Mouse (Mus musculus) kidney, embryonic 16.5 days (tissue): Measurements from ENCODE around the gene Prrc2c. TPM values are rescaled to one million over a fixed set of nuclear protein-coding genes. Genes with fewer than 3 reads are reported as not detected.
"Not testable (repeated sequence)": the region's sequence is repeated elsewhere in the genome, so short reads cannot be mapped to it uniquely, and the experiment has no call there.

Source experiments
- ATAC-seq: fragments of 200-750 bp; cut with Nextera tagmentation; 2 replicates; pipeline ENCODE4 v1.8.0; 2017; ENCODE audit warnings: moderate TSS enrichment; ENCODE audit not compliant: low FRiP score, low TSS enrichment
- H3K27ac ChIP-seq: fragments of 300-500 bp; sonication (generic); 2 replicates; pipeline ENCODE4 v1.5.1; 2014; ENCODE audit warnings: low read length
- H3K27me3 ChIP-seq: fragments of 300-500 bp; sonication (generic); 2 replicates; pipeline ENCODE4 v1.6.1; 2014; ENCODE audit warnings: low read length, control low read depth, mixed read lengths; ENCODE audit not compliant: insufficient read depth
- H3K36me3 ChIP-seq: fragments of 300-500 bp; sonication (generic); 2 replicates; pipeline ENCODE4 v1.6.1; 2014; ENCODE audit warnings: low read length, control low read depth, mixed read lengths; ENCODE audit not compliant: insufficient read depth
- H3K4me1 ChIP-seq: fragments of 300-500 bp; sonication (generic); 2 replicates; pipeline ENCODE4 v1.6.1; 2014; ENCODE audit warnings: low read length, control low read depth, mixed read lengths; ENCODE audit not compliant: insufficient read depth
- H3K4me2 ChIP-seq: fragments of 300-500 bp; sonication (generic); replicated peaks from 2 replicates; pipeline ENCODE4 v1.6.1; 2014; ENCODE audit warnings: low read depth, low read length
- H3K4me3 ChIP-seq: fragments of 300-500 bp; sonication (generic); 2 replicates; pipeline ENCODE4 v1.5.1; 2014; ENCODE audit warnings: mild to moderate bottlenecking, low read length
- H3K9ac ChIP-seq: fragments of 300-500 bp; sonication (generic); replicated peaks from 2 replicates; pipeline ENCODE4 v1.6.1; 2014; ENCODE audit warnings: low read length
- H3K9me3 ChIP-seq: fragments of 300-500 bp; sonication (generic); 2 replicates; pipeline ENCODE4 v1.6.1; 2016; ENCODE audit warnings: low read length, control low read depth
- WGBS: fragments of 180-500 bp; shearing (Covaris S2); extraction: QIAGEN DNeasy Blood & Tissue Kit; methylation state at CpG from one replicate; pipeline ENCODE4 v1.1.7; 2014; 5-methylcytosine and 5-hydroxymethylcytosine counted together
- polyA plus RNA-seq: library from polyadenylated mRNA; unstranded; fragments of >200 nt; fragmentation: Nextera tagmentation; extraction: Ambion mirVana; gene quantifications from 2 replicates; pipeline ENCODE4 v1.2.1, GENCODE M21; 2015

Gene Prrc2c
- polyA plus RNA-seq, 1 experiment from 2014 or later = 124 TPM

DNA sequence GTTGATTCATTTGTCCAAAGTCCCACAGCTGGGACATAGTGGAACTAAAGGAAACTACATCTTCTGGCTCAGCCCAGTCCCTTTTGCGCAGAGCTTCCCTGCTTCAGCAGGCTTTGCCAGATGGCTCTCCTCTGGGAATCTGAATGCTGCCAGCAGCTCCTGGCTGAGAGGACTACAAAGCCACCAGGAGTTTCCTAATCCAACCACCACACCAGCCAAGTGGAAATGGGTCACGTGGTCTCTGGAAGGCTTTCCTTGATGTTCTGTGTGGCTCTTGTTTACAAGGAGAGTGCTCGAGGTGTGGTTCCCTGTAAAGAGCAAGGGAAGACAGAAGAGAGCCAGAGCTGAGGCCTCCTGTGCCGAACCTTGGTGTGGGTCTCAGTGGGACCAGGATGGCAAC lies 96.6 kb downstream of the Prrc2c start:
- ATAC-seq = no peak
- Histone ChIP-seq H3K9me3 (no peaks in the 10 kb centered on the region), H3K36me3 (no peaks in the 10 kb centered on the region), H3K9ac (no peak overlapping the region), H3K27me3 (no peaks in the 10 kb centered on the region), H3K4me2 (no peak overlapping the region), H3K4me3 (no peak overlapping the region), H3K4me1 (no peaks in the 10 kb centered on the region), H3K27ac (no peak overlapping the region)
- WGBS = 40% methylated on average over 4 of the region's 4 CpGs

DNA sequence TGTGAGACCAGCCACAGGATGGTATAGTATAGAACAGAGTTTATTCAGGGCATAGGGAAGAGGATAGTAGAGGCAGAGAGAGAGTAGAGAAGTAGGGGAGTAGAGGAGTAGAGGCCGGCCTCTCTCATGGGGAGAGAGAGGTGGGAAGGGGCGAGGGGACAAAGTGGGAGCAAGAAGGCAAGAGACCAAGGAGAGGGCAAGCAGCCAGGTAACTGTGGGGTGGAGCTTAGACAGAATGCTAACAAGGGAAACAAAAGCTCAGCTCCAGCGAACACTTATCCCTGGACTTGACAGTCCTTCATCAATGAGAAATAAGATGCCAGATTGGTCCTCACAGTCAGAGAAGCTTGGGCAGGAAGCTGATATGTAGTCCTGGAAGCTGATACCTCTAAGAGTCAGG lies 97.8 kb downstream of the Prrc2c start:
- ATAC-seq = no peak
- H3K4me3 ChIP-seq = no peak overlapping the region
- no peaks in the 10 kb centered on the region for H3K4me1 ChIP-seq
- no peaks in the 10 kb centered on the region for H3K9me3 ChIP-seq
- H3K9ac ChIP-seq = no peak overlapping the region
- no peak overlapping the region for H3K4me2 ChIP-seq
- no peaks in the 10 kb centered on the region for H3K36me3 ChIP-seq
- no peak overlapping the region for H3K27ac ChIP-seq
- no peaks in the 10 kb centered on the region for H3K27me3 ChIP-seq
- WGBS = 61% methylated on average over 3 of the region's 3 CpGs

DNA sequence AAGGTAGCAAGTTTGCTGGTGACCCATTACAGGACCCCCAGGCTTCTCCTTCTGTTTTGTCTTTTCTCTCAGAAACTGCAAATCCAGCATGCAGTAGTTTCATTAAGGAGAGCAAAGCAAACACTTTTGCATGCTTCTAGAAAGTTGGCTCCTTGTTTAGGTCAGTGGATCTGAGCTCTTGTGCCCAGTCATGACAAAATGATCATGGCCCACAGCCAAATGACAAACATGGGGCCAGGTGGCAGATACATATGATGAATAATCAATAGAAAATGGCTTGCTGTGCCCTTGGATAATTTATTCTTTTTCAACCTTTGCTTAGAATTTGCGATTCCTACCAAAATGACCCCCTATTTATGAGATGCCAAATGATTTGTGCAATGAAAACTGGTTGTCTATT lies 100.5 kb downstream of the Prrc2c start:
- no peaks in the 10 kb centered on the region for H3K27me3 ChIP-seq
- no peak for ATAC-seq
- no peak overlapping the region for H3K4me2 ChIP-seq
- no peak overlapping the region for H3K9ac ChIP-seq
- H3K36me3 ChIP-seq = no peaks in the 10 kb centered on the region
- H3K4me1 ChIP-seq = 0 out of 2 replicates have a peak, but pooled peaks cover 3% of the 10 kb centered on the region
- H3K27ac ChIP-seq = no peak overlapping the region
- H3K4me3 ChIP-seq = no peak overlapping the region
- WGBS = 96% methylated on average over 1 of the region's 1 CpGs
- H3K9me3 ChIP-seq = no peaks in the 10 kb centered on the region

DNA sequence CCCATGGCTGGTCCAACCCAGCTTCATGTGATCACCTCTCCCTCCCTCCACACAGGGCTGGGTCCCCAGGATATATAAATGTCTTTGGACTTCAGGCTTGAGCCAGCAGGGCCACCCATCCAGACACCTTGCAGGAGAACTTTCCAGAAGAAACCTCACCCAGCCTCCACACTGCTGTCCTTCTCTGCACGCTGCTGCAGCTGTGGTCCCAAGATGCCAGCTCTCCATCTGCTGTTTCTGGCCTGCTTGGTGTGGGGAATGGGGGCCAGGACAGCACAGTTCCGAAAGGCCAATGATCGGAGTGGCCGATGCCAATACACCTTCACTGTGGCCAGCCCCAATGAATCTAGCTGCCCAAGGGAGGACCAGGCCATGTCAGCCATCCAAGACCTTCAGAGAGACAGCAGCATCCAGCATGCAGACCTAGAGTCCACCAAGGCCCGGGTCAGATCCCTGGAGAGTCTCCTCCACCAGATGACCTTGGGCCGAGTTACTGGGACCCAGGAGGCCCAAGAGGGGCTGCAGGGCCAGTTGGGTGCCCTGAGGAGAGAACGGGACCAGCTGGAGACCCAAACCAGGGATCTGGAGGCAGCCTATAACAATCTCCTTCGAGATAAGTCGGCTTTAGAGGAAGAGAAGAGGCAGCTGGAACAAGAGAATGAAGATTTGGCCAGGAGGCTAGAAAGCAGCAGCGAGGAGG lies 101.2 kb downstream of the Prrc2c start, which contains the start of gene Myoc:
Gene Myoc (plus strand): TSS at position 105 of the 700 bp plus-strand sequence.
- no peak for ATAC-seq
- no peak within 1 kb of the TSS for H3K9ac ChIP-seq
- no peaks in the 10 kb centered on the region for H3K27me3 ChIP-seq
- no peaks in the 10 kb centered on the region for H3K36me3 ChIP-seq
- 0 out of 2 replicates have a peak, but pooled peaks cover 3% of the 10 kb centered on the region for H3K4me1 ChIP-seq
- H3K9me3 ChIP-seq = no peaks in the 10 kb centered on the region
- 78% methylated on average over 10 of the region's 10 CpGs for WGBS
- H3K4me3 ChIP-seq = no peak within 1 kb of the TSS
- H3K27ac ChIP-seq = no peak within 1 kb of the TSS
- H3K4me2 ChIP-seq = no peak within 1 kb of the TSS

DNA sequence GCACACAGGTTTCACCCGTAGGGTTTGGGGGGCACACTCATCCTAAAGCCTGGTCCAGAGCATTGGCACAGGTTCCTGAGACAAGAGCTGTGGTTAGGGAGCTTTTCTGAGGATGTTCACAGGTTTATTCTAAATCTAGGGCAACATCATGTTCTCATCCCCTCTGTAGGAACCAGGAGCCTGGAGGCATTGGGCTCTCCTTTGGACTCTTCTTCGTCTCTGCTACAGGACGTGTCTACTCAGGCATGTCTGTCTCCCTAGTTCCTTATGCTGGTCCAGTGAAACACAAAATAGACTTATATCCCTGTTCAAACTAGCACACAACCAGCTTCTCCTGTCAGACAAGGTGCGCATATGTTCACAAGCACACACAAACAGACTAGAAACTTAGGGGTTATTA lies 101.8 kb downstream of the Prrc2c start:
- Histone ChIP-seq H3K36me3 (no peaks in the 10 kb centered on the region), H3K4me2 (no peak overlapping the region)
- ATAC-seq = no peak

DNA sequence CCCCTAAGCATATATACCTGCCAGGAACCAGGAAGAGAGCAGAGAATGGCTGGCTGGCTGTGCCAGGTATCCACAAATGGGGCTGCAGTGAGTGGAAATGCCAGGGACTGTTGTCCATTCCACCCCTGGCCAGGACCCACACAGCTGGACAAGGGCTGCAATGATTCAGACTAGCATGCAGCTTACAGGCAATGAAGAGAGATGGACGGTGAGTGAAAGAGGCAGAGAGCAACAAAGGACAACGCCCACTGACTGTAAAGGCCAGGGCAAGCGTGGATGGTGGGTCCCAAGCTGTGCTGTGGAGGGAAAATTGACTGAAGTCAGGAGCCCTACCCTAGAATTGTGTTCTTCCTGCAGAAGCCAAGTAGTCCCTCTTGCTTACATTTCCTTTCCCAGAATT lies 103.8 kb downstream of the Prrc2c start:
- no peak overlapping the region for H3K9ac ChIP-seq
- 63% methylated on average over 3 of the region's 3 CpGs for WGBS
- H3K36me3 ChIP-seq = no peaks in the 10 kb centered on the region
- no peaks in the 10 kb centered on the region for H3K27me3 ChIP-seq
- no peak overlapping the region for H3K4me2 ChIP-seq
- no peak overlapping the region for H3K27ac ChIP-seq
- no peak overlapping the region for H3K4me3 ChIP-seq
- H3K9me3 ChIP-seq = no peaks in the 10 kb centered on the region
- H3K4me1 ChIP-seq = 0 out of 2 replicates have a peak, but pooled peaks cover 3% of the 10 kb centered on the region
- no peak for ATAC-seq

More for the DNA sequence above, 101.8 kb downstream of the Prrc2c start:
- Histone ChIP-seq H3K4me3 (no peak overlapping the region), H3K27me3 (no peaks in the 10 kb centered on the region), H3K4me1 (0 out of 2 replicates have a peak, but pooled peaks cover 3% of the 10 kb centered on the region), H3K9me3 (no peaks in the 10 kb centered on the region), H3K27ac (no peak overlapping the region), H3K9ac (no peak overlapping the region)
- WGBS = 85% methylated on average over 4 of the region's 4 CpGs

DNA sequence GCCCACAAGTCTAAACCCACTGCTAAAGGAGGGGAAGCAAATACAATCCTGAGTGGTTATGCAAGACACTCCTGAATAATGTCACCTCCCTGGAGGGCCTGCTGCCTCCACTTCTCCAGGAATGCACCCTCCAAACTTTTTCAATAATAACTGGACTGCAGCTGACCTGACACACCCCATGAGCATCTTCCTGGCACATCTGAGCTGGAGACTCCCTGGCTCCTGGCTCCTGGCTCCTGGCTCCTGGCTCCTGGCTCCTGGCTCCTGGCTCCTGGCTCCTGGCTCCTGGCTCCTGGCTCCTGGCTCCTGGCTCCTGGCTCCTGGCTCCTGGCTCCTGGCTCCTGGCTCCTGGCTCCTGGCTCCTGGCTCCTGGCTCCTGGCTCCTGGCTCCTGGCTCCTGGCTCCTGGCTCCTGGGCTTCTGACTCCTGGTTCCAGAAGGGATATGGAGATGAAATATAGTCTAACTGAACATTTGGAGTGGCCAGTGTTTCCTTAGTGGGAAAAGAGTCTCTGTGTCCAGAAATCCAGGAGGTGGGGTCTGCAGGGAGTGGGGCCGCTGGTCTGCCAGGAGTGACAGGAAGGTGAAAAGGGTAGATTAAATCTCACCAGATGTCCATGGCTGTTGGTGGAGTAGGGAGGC lies 104.9 kb downstream of the Prrc2c start:
- H3K4me2 ChIP-seq, ATAC-seq, H3K9ac ChIP-seq, H3K27ac ChIP-seq, H3K4me3 ChIP-seq, H3K9me3 ChIP-seq, H3K27me3 ChIP-seq, H3K36me3 ChIP-seq, H3K4me1 ChIP-seq: not testable (repeated sequence)
- 6% methylated on average over 1 of the region's 1 CpGs for WGBS

DNA sequence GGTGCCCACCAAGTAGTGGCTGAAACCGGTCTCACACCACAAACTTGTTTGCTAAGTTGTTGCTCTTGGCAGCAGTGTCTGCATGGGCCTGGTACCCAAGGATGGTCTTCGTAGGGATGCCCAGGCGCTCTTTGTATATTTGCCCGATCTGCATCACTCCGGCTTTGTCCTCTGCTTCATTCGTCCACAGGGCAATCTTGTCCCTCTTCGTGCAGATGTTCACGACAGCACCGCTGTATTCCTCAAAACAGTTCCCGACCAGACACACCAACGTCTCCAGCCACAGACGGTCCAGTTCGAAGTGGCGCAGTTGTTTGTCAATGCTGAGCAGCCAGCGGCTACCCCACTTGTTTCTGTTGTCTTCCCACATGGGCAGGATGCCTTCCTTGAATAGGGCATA lies 112.0 kb downstream of the Prrc2c start:
- H3K4me3 ChIP-seq, H3K27me3 ChIP-seq, ATAC-seq, H3K9ac ChIP-seq, H3K4me2 ChIP-seq, H3K4me1 ChIP-seq, H3K9me3 ChIP-seq, H3K36me3 ChIP-seq, H3K27ac ChIP-seq: not testable (repeated sequence)
- WGBS = 93% methylated on average over 15 of the region's 15 CpGs

DNA sequence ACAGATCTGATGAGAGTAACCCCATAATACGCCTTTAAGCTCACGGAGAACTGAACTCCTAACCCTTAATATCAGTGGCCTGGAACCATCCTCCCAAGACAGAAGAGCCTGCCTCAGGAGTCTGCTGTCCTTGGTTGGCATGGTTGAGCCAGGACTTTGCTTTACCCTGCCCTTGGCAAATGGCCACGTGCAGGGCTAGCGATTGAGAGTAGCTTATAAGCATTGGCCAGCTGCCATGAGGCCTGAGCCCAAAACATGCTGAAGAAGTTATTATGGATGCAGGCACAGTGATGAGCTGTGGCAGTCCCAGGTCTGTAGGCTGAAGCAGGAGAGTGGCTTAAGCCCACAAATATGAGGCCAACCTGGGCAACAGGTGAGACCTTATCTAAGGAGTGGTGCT lies 112.5 kb downstream of the Prrc2c start:
- H3K36me3 ChIP-seq, H3K27me3 ChIP-seq, H3K9me3 ChIP-seq, H3K4me2 ChIP-seq, H3K4me3 ChIP-seq, ATAC-seq, H3K9ac ChIP-seq, H3K27ac ChIP-seq, H3K4me1 ChIP-seq: not testable (repeated sequence)
- 83% methylated on average over 4 of the region's 4 CpGs for WGBS

DNA sequence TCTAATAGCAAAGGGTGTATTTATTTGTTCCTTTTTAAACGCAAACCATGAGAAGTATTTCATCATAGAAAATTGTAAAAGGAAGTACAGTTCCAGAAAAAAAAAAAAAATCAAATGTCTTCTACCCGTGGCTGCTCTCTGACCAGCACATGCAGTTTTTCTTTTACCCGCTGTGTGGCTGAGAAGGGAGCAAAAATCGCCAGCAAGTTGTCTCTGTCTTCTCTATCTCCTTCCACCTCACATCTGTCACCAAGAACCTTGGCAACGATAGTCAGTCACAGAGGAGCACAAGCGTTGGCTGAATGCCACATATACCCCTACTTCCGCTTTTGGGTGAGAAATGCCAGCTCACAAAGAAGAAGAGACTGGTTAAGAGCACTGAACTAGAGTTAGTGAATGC lies 115.1 kb downstream of the Prrc2c start:
- 60% methylated on average over 7 of the region's 7 CpGs for WGBS
- Histone ChIP-seq H3K9ac (no peak overlapping the region), H3K4me3 (no peak overlapping the region), H3K4me2 (no peak overlapping the region), H3K36me3 (no peaks in the 10 kb centered on the region), H3K27ac (no peak overlapping the region), H3K9me3 (no peaks in the 10 kb centered on the region), H3K4me1 (no peaks in the 10 kb centered on the region), H3K27me3 (no peaks in the 10 kb centered on the region)
- no peak for ATAC-seq
